Mouse (Mus musculus) C2C12 (cell line): ENCODE data around the gene E330017A01Rik.

Experiments
- CTCF ChIP-seq: IDR thresholded peaks from one replicate; pipeline ENCODE4 v1.5.1; 2011; ENCODE audit not compliant: control insufficient read depth, insufficient read depth, insufficient read length
- MAX ChIP-seq: IDR thresholded peaks from one replicate; pipeline ENCODE4 v1.6.1; 2011; ENCODE audit warnings: mild to moderate bottlenecking, control low read depth

- no peak for TF ChIP-seq CTCF
- no peak for TF ChIP-seq MAX
Measured at GRCm38 (mm10) chr16:58670643-58671042, 32.1 kb upstream of the E330017A01Rik start.
